ENCODE assay signal across 12 mouse cellular contexts in genomic region chr17:26357784-26358183, GRCm38 (mm10). TPM values are rescaled to one million over a fixed set of nuclear protein-coding genes. Genes with fewer than 3 reads are reported as not detected.
DNase-seq lines count a peak whose midpoint lies in the region; ATAC-seq and TF ChIP-seq lines count a peak whose summit lies in the region.
"Had no signal": no experiment of that assay in that cellular context is flagged by ENCODE, and none has a peak within 500 bp of the region (broad histone marks: within the 10 kb centered on the region; RNA-seq: fewer than 3 reads in every experiment).

No protein-coding gene starts in this region.

- H3K27ac ChIP-seq in kidney, adult 2 months (ENCODE audit: insufficient read depth, low read depth, low read length) = no peak overlapping the region
- H3K27ac ChIP-seq in lung, embryonic 16.5 days (ENCODE audit: low read length) = no peak overlapping the region; the same call in 1 of the 2 replicates
- H3K27ac ChIP-seq in hindbrain, embryonic 14.5 days = no peak overlapping the region
- H3K27ac ChIP-seq: hindbrain, embryonic 12.5 days; neural tube, embryonic 12.5 days had no signal

- no peak overlapping the region for H3K4me3 ChIP-seq in kidney, adult 2 months (ENCODE audit: insufficient read depth, low read depth, low read length)
- no peak overlapping the region for H3K4me3 ChIP-seq in lung, embryonic 16.5 days (ENCODE audit: low read length)
- H3K4me3 ChIP-seq in hindbrain, embryonic 14.5 days (replicated peaks; ENCODE audit: low read length) = no peak overlapping the region
- H3K4me3 ChIP-seq: hindbrain, embryonic 12.5 days; neural tube, embryonic 12.5 days had no signal

- no peak overlapping the region for H3K4me2 ChIP-seq in lung, embryonic 16.5 days (ENCODE audit: low read depth, low read length)
- no peak overlapping the region for H3K4me2 ChIP-seq in hindbrain, embryonic 14.5 days (replicated peaks)
- H3K4me2 ChIP-seq: hindbrain, embryonic 12.5 days; neural tube, embryonic 12.5 days had no signal

- no peak overlapping the region for H3K9ac ChIP-seq in lung, embryonic 16.5 days (ENCODE audit: low read length)
- H3K9ac ChIP-seq in hindbrain, embryonic 14.5 days = no peak overlapping the region
- H3K9ac ChIP-seq: hindbrain, embryonic 12.5 days; neural tube, embryonic 12.5 days had no signal

- H3K36me3 ChIP-seq in kidney, adult 2 months (ENCODE audit: control insufficient read depth, insufficient read depth, low read length) = no peaks in the 10 kb centered on the region
- H3K36me3 ChIP-seq in lung, embryonic 16.5 days (ENCODE audit: control insufficient read depth, insufficient read depth, low read length) = no peaks in the 10 kb centered on the region
- no peaks in the 10 kb centered on the region for H3K36me3 ChIP-seq in hindbrain, embryonic 14.5 days (replicated peaks; ENCODE audit: control insufficient read depth, insufficient read depth)
- H3K36me3 ChIP-seq: hindbrain, embryonic 12.5 days; neural tube, embryonic 12.5 days had no signal

- peak; percentile 92 for ATAC-seq in lung, embryonic 16.5 days (ENCODE audit: low read depth)
- no peak for ATAC-seq in hindbrain, embryonic 14.5 days (ENCODE audit: low FRiP score)
- ATAC-seq: forebrain, embryonic 14.5 days; Patski had no signal

- no peaks in the 10 kb centered on the region for H3K4me1 ChIP-seq in kidney, adult 2 months (ENCODE audit: control insufficient read depth, insufficient read depth, low read length)
- H3K4me1 ChIP-seq in lung, embryonic 16.5 days (replicated peaks; ENCODE audit: control insufficient read depth, insufficient read depth, low read length) = peaks cover 37% of the 10 kb centered on the region
- 0 out of 2 replicates have a peak, but pooled peaks cover 4% of the 10 kb centered on the region for H3K4me1 ChIP-seq in hindbrain, embryonic 14.5 days (replicated peaks; ENCODE audit: control insufficient read depth, insufficient read depth, low read length)

- DNase-seq in cerebellum, postnatal 10 days = peak; percentile 16 to 24
- no peak for DNase-seq in cerebellum, adult 11-12 months
- peak; percentile 93 for DNase-seq in adipocyte (ENCODE audit: low spot score)
- DNase-seq in kidney, adult 2 months = peak; percentile 71
- no peak for DNase-seq in natural killer cell, adult 2 months (ENCODE audit: low spot score in 2 of 2)
- no peak for DNase-seq in hindbrain, embryonic 14.5 days (ENCODE audit: low spot score)
- no peak for DNase-seq in spleen, postnatal 14 days (ENCODE audit: low spot score in 2 of 2)

- TF ChIP-seq POLR2A in kidney, adult 2 months (IDR thresholded peaks at IDR 0.05; ENCODE audit: low read depth, low read length) = no peak

- no peak for TF ChIP-seq CTCF in kidney, adult 2 months (conservative IDR thresholded peaks at IDR 0.05; ENCODE audit: insufficient read depth, insufficient read length, low read depth, low read length)

- 50% methylated on average over 4 of the region's 4 CpGs for WGBS in kidney, adult 2 months
- WGBS in lung, embryonic 16.5 days = 32% methylated on average over 4 of the region's 4 CpGs
- 50% methylated on average over 4 of the region's 4 CpGs for WGBS in hindbrain, embryonic 14.5 days

- H3K9me3 ChIP-seq in lung, embryonic 16.5 days (ENCODE audit: control insufficient read depth, low read length) = no peaks in the 10 kb centered on the region
- no peaks in the 10 kb centered on the region for H3K9me3 ChIP-seq in hindbrain, embryonic 14.5 days (ENCODE audit: control insufficient read depth, low read length)
- H3K9me3 ChIP-seq: hindbrain, embryonic 12.5 days; neural tube, embryonic 12.5 days had no signal

- no peaks in the 10 kb centered on the region for H3K27me3 ChIP-seq in kidney, adult 2 months (replicated peaks; ENCODE audit: control insufficient read depth, insufficient read depth, low read length)
- H3K27me3 ChIP-seq in lung, embryonic 16.5 days (ENCODE audit: control insufficient read depth, insufficient read depth, low read depth, low read length) = no peaks in the 10 kb centered on the region
- no peaks in the 10 kb centered on the region for H3K27me3 ChIP-seq in hindbrain, embryonic 14.5 days (ENCODE audit: control insufficient read depth, insufficient read depth, low read length)
- H3K27me3 ChIP-seq: hindbrain, embryonic 12.5 days; neural tube, embryonic 12.5 days; Patski had no signal

RNA-seq across cellular contexts. Expression of gene Neurl1b, which starts 56.8 kb away (rescaled TPM):
- 22.0 and 28.7 TPM in 2 replicates for polyA plus RNA-seq in kidney, adult 2 months (2012; rRNA removed)
- polyA plus RNA-seq in lung, embryonic 16.5 days (2015; fragmentation: Nextera tagmentation; extraction: Ambion mirVana) = 1.8 and 2.3 TPM in 2 replicates
- 1.9 and 2.1 TPM in 2 replicates for polyA plus RNA-seq in hindbrain, embryonic 14.5 days (2014; fragmentation: Nextera tagmentation; extraction: Ambion mirVana)

Comparison
In these comparisons a context has a peak if more than half of its experiments do, and no peak if none do; other contexts are left out.
1. DNase-seq: peak in cerebellum, postnatal 10 days (2 of 2), adipocyte (single experiment) and kidney, adult 2 months (single experiment); none in cerebellum, adult 11-12 months (single experiment), natural killer cell, adult 2 months (0 of 2), hindbrain, embryonic 14.5 days (single experiment) and spleen, postnatal 14 days (0 of 2).